Mouse (Mus musculus) heart, postnatal 36 days (tissue): ENCODE measurements at regions not wholly inside any gene's neighbourhood (a gene's known extent, or its start where the extent isn't known, plus 50 kb on each side); places are given as distances from the start of the nearest gene placed in this dataset.
"Not testable (repeated sequence)": the region's sequence is repeated elsewhere in the genome, so short reads cannot be mapped to it uniquely, and the experiment has no call there.

ENCODE experiments used
- DNase-seq, 2 experiments: peaks; one replicate each; pipeline ENCODE4 v3.0.0; 2021 to 2022
- intact Hi-C: fragments of 180-260 bp; cut with DNase I; formaldehyde crosslinking; loops from one replicate; pipeline ENCODE4 v1.15.1; 2025

- intact Hi-C loops = no loop called here
- no peak for DNase-seq
Measured at GRCm38 (mm10) chr10:23733679-23734078, 53.4 kb downstream of the Rps12 start.

- DNase-seq, intact Hi-C loops: not testable (repeated sequence)
Measured at GRCm38 (mm10) chr10:23725960-23726714, 60.9 kb downstream of the Rps12 start.

DNA sequence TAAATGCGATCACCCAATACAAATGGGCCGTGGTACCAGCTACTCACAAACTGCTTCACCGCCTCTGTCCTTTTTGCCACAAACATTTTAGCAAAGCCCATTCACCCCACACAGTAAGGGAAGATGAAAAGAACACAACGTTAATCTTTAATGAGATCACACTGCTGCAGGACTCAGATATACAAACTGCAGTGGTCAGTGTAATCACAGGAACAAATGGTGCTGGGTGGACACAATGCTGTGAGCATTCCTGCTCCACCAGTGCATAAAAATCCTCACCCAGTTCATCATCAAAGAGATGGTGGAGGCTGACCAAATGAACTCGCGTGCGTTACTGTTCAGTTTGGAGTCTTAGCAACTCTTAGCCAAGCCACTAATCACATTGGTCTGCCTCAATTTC is 69.0 kb downstream of the Rps12 start:
- intact Hi-C loops = no loop called here

GRCm38 (mm10) chr10:23715511-23715910 is 71.6 kb downstream of the Rps12 start:
- DNase-seq = no peak
- intact Hi-C loops = no loop called here

More for the DNA sequence above, 69.0 kb downstream of the Rps12 start:
- DNase-seq = no peak

GRCm38 (mm10) chr10:23715101-23715500 is 72.0 kb downstream of the Rps12 start:
- no peak for DNase-seq
- intact Hi-C loops = no loop called here

- intact Hi-C loops = no loop called here
- DNase-seq = no peak
Measured at GRCm38 (mm10) chr10:23712691-23713378, 74.2 kb downstream of the Rps12 start.

DNA sequence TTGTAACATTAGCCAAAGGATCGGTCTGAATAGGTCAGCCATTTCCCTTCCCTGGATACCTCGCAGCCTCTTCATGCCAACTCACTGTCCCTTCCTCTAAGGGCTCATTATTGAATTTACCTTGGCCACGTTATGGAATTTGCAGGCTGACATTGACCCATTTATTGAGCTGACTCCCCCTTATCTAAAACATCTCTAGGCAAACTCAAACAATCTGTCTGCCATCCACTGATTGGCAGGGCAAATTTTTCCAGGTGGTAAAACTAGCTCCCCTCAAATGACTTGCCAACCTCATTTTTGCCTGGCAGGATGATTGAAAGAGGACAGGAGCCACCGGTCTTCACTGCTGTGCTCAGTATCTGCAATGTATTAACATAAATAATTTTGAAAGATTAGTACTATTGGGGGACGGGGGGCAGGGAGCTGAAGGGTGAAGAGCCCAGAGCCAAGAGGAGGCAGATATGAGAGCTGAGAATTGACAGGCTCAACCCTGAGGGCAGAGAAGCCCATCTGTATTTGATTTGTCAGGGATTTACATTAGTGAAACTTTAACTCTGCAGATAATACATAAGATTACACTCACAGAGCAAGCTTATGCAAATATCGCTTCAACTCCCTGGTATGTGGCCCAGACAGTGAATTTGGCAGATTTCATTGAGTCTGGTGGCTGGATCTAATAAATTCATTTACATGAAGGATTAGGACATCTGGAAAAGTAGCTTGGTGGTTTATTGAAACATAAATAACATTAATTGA is 75.5 kb downstream of the Rps12 start:
- intact Hi-C loops = no loop called here
- DNase-seq = no peak

GRCm38 (mm10) chr10:23710999-23711398 is 76.1 kb downstream of the Rps12 start:
- intact Hi-C loops = no loop called here
- no peak for DNase-seq

- no peak for DNase-seq
- intact Hi-C loops = no loop called here
Measured at GRCm38 (mm10) chr10:23708261-23708660, 78.8 kb downstream of the Rps12 start.

- no peak for DNase-seq
- intact Hi-C loops = no loop called here
Measured at GRCm38 (mm10) chr10:23707141-23707540, 79.9 kb downstream of the Rps12 start.

- intact Hi-C loops = no loop called here
- DNase-seq = no peak
Measured at GRCm38 (mm10) chr10:23704048-23704447, 83.0 kb downstream of the Rps12 start.

- no peak for DNase-seq
- intact Hi-C loops = no loop called here
Measured at GRCm38 (mm10) chr10:23691291-23691690, 95.8 kb downstream of the Rps12 start.

- intact Hi-C loops = no loop called here
- peak; percentile 5 to 15 for DNase-seq
Measured at GRCm38 (mm10) chr10:23686969-23687368, 100.1 kb downstream of the Rps12 start.

- intact Hi-C loops = no loop called here
- DNase-seq = peak; percentile 8 to 29
Measured at GRCm38 (mm10) chr10:23683078-23683477, 104.0 kb downstream of the Rps12 start.

GRCm38 (mm10) chr10:23675911-23676310 is 111.2 kb downstream of the Rps12 start:
- intact Hi-C loops = no loop called here
- DNase-seq = no peak

- intact Hi-C loops = no loop called here
- DNase-seq = no peak
Measured at GRCm38 (mm10) chr10:23674633-23675515, 112.2 kb downstream of the Rps12 start.

DNA sequence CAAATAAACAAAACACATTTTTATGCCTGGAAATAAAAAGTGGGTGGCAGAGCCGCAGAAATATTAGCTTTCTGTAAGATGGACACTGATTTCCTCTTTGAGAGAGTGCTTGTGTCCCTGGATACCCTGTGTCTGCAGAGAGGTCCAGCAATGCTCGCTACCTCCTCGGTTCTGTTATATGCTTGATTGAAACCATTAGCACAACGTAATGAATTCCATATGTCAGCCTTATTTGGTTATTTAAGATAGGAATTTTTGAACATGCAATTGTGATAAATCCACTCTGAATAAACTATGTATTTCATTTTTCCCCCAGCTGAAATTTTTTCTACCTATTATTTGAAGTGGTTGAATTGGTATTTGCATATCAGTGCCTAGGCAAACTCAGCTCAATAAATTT is 114.8 kb downstream of the Rps12 start:
- no peak for DNase-seq
- intact Hi-C loops = no loop called here

GRCm38 (mm10) chr10:23671494-23671893 is 115.6 kb downstream of the Rps12 start:
- DNase-seq = peak in 1 of 2 experiments; percentile 6
- intact Hi-C loops = no loop called here

- DNase-seq, intact Hi-C loops: not testable (repeated sequence)
Measured at GRCm38 (mm10) chr10:23665916-23666315, 121.2 kb downstream of the Rps12 start.

- no peak for DNase-seq
- intact Hi-C loops = no loop called here
Measured at GRCm38 (mm10) chr10:23626201-23626600, 160.9 kb downstream of the Rps12 start.
